Mouse (Mus musculus): ENCODE results near the gene Cux2.

Gene Cux2

DNA sequence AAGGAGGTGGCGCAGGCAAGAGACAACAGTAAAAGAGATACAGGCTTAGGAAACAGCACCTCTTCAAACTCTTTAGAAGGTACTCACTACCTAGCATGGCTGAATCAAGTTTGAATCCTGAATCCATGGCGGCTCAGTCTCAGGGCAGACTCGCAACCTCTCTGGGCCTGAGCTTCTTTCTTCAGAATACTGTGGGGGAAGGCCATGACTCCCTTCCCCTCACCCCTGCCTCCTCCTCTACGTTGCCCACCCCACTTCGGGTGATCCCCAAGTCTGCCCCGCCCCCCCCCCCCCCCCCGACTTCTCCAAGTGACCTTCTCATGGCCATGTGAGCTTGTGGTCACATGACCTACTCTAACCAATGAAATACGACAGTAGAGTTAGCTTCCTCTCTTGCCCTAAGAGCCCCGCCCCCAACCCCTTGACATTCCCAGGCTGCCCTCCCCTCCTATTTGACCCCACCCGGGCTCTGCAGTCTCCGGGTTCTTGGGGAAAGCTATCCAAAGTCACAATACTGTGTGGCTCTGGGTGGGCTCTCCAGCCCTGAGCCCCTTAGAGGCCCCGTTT is 10.9 kb upstream of the Cux2 start:
- in situ Hi-C loops (cut with MboI; ENCODE audit: low sequenced_read_pairs): no loop called here

DNA sequence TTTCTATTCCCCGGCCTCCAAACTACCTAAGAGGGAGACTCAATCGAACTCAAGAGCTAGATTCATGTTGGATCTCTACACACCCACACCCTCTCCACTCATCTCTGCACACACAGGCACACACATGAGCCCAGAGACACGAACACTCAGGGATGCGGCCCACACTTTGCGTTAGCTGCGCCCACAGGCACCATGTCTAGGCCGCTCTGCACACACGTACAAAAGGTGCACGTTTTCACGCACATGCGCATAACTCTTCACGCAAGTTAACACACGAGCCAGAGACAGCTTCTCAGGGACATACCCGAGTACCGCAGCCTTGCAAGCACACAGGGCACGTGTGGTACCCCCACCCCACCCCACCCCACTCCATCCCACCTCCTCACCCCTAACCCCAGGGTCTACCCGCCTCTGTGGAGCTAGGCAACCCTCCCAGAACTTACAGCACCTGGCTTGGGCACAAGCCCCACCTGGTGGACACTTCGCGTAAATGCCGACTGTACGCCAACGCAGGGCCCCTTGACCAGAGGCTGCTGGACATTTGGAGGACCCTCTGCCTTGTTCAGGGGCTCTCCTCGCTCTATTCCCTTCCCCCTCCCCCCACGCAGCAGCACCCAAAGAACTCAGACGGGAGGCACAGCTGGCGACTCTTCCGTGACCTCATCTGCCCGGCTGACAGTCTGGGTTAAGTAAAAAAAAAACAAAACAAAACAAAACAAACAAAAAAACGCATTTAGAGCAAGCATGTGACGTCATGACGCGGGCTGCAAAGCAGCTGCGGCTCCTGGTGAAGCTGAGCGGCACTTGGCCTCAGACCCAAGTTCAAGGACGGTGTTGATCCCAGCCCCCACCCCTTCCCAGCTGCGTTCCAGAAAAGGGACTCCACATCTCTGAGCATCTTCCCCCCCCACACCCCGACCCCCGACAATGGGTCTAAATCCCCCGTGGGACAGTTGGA is 9.4 kb upstream of the Cux2 start:
- in situ Hi-C loops (cut with MboI; ENCODE audit: low sequenced_read_pairs): no loop called here

DNA sequence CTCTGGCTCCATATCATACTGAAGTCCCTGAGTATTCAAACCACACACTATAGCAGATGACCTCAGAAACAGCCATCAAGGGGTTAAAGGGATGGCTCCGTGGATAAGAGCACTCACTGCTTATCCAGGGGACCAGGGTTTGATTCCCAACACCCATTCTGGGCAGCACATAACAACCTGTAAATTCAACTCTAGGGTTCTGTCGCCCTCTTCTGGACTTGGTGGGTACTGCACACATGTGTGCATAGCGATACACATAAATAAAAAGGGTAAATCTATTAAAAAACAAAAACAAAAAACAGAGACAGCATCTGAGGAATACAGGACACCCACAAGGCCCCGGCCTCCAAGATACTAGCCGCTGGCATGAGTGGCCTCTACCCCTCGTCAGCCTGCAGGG is 7.7 kb upstream of the Cux2 start:
- in situ Hi-C loops (cut with MboI; ENCODE audit: low sequenced_read_pairs): no loop called here

DNA sequence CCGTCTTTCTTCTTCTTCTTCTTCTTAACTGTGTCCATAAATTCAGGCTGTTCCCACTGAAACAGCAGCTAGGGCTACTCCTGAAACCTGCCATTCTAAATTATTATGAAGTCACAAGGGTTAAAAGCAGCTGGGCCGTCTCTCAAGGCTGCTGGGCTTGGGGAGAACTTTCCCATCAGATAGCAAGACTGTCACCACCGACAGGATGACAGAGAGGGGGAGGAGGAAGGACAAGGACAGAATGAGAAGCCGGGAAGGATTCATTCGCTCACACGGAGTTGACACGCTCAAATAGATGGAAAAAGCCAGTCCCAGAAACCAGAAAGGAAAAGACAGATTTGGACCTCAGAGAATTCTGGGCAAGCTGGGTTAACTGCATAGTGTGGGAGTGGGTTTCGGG is 6.7 kb upstream of the Cux2 start:
- in situ Hi-C loops (cut with MboI; ENCODE audit: low sequenced_read_pairs): no loop called here

DNA sequence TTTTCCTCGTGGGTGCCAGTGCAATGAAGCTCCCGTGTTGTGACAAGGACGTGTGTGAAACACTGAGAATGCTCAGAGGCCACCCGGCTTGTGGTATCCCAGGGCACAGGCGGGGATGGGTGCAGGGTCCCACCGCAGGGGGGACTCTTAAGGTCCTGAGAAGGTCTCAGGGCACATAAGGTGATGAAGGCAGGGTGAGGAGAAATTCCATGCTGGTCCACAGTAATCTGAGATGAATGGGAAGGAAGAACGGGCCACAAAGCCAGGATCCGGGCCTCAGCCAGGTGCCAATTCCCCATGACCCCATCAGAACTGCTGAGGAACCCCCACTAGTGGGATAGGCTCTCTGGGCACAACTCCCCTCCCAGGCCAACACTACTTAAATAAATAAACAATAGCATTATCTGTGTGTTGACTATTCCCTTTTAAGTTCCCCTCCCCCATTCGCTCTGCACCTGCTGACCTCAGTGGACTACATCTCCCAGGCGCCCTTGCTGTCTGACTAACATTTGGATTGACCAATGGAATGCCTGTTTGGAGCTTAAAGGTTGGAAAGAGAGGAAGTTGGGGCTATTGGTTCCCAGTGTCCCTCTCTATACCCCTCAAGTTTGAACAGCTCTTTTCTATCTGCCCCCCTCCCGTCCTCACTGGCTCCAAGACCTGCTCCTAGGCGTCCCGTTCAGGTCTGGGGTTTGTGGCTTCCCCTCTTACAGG is 4.4 kb upstream of the Cux2 start:
- in situ Hi-C loops (cut with MboI; ENCODE audit: low sequenced_read_pairs): no loop called here

DNA sequence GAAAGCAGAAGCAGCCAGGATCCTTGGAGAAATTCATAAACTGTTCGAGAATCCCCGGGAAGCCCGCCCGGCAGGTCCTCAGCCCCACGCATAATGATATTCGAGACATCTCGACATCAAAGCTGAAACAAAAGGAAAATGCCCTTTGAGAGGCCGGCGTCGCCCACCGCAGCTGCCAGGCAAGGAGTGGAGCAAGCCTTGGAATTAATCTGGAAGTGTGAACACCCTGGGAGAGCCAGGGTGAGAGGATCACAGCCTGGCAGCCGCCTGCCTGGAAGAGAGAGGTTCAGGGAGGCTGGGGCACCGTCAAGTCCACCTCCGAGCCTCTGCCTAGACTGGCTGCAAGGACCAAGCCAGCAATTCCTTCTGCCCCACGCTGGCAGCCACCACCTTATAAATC is 3.7 kb upstream of the Cux2 start:
- in situ Hi-C loops (cut with MboI; ENCODE audit: low sequenced_read_pairs): no loop called here

DNA sequence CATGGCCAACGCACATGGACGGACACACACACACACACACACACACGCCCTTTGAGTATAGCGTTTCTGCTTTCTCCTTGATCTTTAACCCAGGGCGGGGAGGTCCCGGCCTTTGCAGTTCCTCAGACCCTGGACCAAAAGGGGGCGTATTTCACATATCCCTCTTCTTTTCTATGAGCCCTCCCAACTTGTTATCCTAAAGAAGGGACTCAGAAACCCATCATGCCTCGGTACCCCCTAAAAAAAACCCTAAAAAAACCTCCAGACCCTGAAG is 867 bp upstream of the Cux2 start:
- in situ Hi-C loops (cut with MboI; ENCODE audit: low sequenced_read_pairs): no loop called here

DNA sequence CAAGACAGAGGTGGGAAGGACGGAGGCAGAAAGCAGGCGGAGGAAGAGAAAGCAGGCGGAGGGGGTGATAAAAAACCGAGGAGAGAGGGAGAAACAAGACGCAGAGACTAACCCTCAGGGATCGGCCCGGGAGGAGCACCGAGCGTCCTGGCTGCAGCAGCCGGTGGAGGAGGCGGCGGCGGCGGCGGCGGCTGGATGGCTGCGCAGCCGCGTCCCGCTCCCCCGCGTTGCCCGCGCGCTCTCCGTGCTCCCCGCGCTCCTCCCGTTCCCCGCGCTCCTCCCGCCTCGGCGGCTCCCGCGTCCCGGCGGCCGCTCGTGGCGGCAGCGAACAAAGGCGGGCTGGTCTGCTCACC is 262 bp downstream of the Cux2 start:
- in situ Hi-C loops (cut with MboI; ENCODE audit: low sequenced_read_pairs): no loop called here

DNA sequence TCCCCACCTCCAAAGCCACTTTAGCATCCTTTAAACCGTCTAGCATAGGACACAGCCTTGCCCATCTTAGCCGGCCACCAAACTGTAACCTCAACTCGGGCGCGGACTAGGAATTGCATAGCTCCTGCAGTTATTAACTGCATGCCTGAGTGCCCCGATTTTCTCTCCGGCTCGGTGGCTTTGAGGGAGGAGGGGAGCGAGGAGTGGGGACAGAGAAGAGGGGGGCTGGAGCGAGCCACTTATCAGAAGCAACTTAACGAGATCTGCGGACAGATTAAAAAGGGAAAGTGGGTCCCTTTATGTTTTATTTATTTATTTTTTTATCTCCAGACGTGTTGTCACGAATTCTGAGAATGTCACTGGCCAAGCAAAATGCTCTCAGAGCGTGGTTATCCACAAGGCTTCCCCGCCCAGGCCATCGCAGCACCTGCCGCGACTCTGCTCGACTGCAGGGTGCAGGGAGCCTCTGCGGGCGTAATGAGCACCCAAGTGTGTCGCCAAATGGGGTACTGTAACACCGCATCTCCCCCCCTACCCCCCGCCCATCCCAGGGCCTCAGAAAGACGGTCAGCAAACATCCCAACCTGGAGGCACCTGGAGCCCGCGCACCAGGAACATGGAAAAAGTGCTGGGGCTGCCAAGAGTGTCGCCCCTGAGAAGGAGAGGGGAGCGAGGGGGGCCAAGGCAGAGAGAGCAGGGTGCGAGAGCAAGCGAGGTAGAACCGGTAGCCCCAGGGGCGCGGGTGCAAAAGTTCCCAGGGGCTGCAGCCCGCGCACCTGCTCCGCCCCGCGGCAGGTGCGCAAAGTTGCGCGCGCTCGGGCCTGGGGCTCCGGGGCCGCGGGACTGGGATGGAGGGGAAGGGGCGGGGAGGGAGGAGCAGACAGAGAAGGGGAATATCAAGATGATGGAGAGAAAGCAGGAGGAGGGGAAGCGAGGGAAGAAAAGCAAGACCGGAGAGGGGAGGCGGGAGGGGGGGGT is 927 bp downstream of the Cux2 start:
- in situ Hi-C loops (cut with MboI; ENCODE audit: low sequenced_read_pairs): no loop called here

DNA sequence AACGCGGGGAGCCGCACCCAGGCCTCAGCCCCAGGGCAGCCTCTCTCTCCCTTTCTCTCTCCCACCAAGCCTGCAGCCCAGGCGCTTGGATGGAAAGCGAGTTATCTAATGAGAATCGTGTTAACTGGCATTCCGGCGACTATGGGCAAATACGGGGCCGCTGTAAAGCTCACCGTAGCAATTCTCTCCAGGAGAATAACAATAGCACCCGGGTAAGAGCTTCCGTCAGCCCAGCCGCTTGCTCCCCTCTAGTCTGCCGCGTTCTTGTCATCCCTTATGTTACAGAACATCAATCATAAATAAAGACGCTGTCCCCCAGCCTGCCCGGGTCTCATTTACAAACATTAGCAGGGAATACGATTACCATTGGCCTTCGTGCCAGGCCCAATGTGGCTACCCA is 1.6 kb downstream of the Cux2 start:
- in situ Hi-C loops (cut with MboI; ENCODE audit: low sequenced_read_pairs): no loop called here

DNA sequence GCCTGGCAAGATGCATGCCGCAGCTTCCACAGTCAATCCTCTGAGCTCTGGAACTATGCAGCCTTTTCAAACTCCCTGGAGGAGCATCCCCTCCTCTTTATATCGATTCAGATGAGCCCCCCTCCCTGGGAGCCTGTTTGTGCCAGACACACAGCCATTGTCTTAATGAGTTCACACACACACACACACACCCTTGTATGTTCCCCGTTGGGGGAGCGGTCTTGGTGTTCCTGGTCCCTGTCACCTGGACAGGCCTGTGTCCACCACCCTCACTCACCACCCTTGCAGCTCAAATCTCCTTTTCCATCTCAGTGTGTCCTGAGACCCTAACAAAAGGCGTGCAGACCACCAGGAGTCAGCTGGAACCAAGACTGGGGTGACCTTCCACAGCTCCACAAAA is 2.1 kb downstream of the Cux2 start:
- in situ Hi-C loops (cut with MboI; ENCODE audit: low sequenced_read_pairs): no loop called here

DNA sequence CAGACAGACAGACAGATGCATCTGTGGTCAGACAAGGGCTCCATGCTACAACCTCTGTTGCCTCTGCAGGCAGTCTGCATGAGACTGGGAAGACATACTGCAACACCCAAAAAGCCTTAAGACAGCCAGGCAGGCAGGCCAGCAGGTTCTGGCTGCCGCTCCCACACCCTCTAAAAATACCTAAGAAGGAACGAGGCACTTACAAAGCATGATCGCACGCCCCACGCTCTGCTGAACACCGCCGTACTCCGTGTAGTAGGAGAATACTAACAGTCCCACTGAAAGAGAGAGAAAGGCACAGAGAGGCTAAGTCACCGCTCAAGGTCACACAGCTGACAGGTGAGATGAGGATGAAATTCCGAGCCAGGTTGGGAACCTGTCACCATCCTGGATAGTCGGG is 6.3 kb downstream of the Cux2 start:
- in situ Hi-C loops (cut with MboI; ENCODE audit: low sequenced_read_pairs): no loop called here

DNA sequence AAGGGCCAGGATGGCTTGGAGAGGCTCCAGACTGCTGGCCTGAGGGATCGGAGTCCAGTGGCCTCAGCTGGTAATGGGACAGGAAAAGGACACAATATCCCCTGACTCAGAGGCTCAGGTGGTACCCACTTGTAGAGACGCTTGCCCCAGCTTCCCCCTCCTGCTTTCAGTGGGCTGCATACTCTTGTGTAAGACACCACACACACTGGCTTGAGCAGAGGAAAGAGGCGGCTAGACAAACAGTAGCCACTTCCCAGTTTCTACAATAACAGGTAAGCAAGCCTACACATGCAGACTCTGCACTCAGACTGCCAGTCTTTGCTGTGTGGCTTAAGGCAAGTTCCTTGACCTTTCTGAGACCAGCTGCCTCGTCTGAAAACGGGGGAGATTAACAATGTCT is 14.6 kb downstream of the Cux2 start:
- in situ Hi-C loops (cut with MboI; ENCODE audit: low sequenced_read_pairs): no loop called here

DNA sequence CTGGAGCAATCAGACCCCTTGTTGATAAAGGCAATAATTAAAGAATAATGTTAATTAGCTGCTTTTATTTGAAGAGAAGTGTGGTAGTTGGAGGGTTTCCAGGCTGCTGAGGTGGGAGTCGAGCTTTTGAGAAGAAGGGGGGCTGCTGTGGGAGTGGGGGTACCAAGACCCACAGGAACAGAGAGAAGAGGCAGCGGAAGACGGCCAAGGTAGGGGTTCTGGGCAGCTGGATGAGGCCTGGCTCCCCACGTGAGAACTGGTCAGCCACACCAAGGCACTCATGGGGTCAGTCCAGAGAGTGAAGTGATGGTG is 16.8 kb downstream of the Cux2 start:
- in situ Hi-C loops (cut with MboI; ENCODE audit: low sequenced_read_pairs): no loop called here

DNA sequence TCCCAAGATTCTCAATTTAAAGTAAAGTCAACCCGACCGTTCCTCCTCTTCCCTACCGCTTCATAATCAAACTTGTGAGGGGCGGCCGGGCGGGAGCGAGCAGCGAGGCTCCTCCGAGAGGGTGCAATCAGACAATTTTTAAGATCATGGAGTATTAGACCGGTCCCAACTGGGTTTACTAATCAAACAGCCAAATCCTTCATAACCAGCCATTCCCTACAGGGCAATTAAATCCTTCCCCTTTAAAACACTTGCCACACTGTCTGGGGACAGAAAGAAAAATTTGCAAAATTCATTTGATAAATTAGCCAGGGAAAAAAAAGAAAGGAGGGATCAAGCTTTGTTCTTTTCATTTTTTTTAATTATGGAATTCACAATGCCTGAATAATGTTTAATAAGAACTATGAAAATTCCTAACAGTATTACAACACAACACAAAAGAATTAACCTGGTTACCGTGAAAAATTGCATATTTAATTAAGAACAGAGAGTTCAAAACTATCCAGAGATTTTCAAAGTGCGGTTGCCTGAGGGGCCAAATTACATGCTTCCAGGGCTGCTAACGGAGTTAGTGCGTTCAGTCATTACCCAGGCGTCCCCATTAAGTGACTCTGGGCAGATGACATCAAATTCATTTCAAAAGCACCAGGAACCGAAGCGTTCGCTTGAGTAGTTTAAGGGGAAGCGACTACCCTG is 17.3 kb downstream of the Cux2 start:
- in situ Hi-C loops (cut with MboI; ENCODE audit: low sequenced_read_pairs): no loop called here

DNA sequence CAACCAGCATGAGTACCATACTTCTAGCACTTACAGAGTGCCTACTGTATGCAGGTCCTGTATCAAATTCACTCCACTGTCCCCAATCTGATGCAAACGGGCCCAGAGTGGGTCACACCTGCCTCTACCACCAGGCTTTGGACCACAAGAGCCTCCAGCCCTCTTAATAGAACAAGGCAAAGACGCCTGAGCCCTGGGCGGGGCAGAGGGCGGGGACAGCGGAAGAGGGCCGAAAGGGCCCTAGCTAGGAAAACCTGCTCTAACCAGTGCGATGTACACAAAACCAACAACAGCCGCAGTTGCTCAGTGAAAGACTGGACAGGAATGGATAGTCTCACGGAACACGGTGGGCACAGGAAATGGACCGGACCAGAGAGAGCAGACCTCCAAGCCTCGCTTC is 18.8 kb downstream of the Cux2 start:
- in situ Hi-C loops (cut with MboI; ENCODE audit: low sequenced_read_pairs): no loop called here

DNA sequence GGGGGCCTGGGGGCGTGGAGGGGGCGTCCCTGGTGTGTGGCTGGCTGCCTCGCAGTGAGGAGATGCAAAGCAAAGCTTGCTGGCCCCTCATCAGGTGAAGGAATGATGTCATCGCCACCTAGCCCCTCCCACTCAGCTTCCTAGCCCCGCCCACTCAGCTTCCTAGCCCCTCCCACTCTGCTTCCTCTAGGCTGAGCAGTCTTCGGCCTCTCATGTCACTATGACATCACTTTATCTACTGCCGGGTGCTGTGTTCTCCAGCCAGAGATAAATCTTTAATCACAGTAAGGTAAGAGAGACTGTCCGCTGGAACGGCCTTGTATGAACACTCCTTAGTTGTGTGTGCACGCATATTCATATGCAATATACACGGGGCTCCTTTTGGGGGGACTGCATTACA is 19.3 kb downstream of the Cux2 start:
- in situ Hi-C loops (cut with MboI; ENCODE audit: low sequenced_read_pairs): no loop called here

DNA sequence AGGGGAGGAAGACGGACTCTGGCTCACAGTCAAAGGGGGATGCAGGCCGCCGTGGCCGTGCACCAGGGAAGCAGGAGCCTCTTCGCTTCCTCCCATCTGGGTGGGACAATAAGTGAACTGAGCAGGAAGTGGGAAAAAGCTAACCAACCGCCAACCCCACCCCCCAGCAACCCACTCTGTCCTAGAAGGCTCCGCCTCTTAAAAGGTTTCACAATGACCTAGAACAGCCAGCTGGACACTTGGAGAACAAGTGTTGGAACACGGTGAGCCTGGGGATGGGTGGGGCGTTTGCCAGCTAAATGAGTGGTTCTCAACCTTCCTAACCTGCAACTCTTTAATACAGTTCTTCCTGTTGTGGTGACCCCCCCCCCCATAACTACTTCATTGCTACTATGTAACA is 23.1 kb downstream of the Cux2 start:
- in situ Hi-C loops (cut with MboI; ENCODE audit: low sequenced_read_pairs): no loop called here

DNA sequence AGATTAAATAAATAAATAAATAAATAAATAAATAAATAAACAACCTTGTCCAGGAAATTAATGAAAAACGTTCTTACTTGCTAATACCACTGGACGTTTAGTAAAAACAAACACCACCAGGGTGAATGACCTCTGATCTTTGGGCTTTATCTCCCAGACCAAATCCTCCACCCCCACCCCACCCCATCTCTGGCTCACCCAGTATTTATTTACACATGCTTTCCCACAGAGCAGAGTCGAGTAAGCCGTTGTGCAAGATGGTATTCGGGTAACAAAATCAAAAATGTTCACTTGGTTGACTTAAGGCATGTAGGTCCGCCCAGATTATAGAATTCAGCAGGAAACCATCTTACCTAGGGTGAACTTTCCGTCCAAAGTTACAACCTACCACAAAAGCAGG is 23.6 kb downstream of the Cux2 start:
- in situ Hi-C loops (cut with MboI; ENCODE audit: low sequenced_read_pairs): no loop called here

DNA sequence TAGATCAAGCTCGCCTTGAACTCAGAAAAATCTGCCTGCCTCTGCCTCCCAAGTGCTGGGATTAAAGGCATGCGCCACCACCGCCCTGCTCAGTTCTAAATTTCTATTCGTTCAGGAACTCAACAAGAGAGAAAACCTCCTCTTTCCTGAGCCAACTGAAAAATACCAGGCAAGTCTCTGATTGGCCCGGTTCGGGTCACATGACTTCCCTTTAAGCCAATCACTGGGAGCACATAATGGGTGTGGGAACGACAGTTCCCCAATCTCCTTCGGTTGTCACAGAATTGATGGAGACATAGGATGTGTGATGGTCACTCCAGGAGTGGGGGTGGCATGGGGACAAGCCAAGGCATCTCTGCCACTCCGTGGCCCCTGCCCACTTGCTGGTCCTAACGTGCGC is 24.8 kb downstream of the Cux2 start:
- in situ Hi-C loops (cut with MboI; ENCODE audit: low sequenced_read_pairs): no loop called here

DNA sequence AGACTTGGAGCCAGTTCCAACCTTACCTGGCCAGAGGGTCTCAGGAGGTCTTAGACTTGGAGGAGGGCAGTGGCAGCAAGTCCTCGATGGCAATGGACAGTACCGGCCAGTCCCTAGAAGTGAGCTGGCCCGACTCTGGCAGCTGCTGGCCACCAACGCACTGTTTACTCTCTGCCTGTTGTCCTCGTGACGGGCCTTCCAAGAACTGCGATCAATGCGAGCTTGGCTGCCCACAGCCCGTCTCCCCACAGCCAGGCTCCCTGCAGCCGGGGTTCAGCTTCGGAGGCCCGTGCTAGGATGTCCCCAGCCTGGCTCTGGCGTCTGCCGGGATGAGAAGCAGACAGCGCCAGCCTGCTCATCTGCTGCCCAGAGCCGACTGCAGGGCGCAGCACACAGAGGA is 30.6 kb downstream of the Cux2 start:
- in situ Hi-C loops (cut with MboI; ENCODE audit: low sequenced_read_pairs): no loop called here

Measured in CH12F3 (cell line).